Mouse (Mus musculus): ENCODE data around the gene Ipo11. TPM values are rescaled to one million over a fixed set of nuclear protein-coding genes. Genes with fewer than 3 reads are reported as not detected.
"Not testable (repeated sequence)": the region's sequence is repeated elsewhere in the genome, so short reads cannot be mapped to it uniquely, and the experiment has no call there.

Ipo11 gene
- total and polyA plus RNA-seq, 3 experiments, result 37.2 to 40.2 TPM; not detected in 1

- DNase-seq (ENCODE audit: low read depth, low spot score), result no peak
- Histone ChIP-seq H3K27me3 (ENCODE audit: control insufficient read depth in 1 of 2, insufficient read depth in 2 of 2, low read length in 2 of 2) (no peaks in the 10 kb centered on the region), H3K36me3 (ENCODE audit: control insufficient read depth in 1 of 2, insufficient read depth in 2 of 2, low read length in 2 of 2) (peaks cover 0 to 16% of the 10 kb centered on the region in 2 experiments; a peak in 3 of 4 replicates)
These were observed 29.5 kb downstream of the Ipo11 start for GRCm38 (mm10) chr13:106907273-106907672.

GRCm38 (mm10) chr13:106905154-106905553, 31.6 kb downstream of the Ipo11 start:
- H3K36me3 ChIP-seq (ENCODE audit: control insufficient read depth in 1 of 2, insufficient read depth in 2 of 2, low read length in 2 of 2), result peaks cover 0 to 13% of the 10 kb centered on the region in 2 experiments; a peak in 2 of 4 replicates
- not testable (repeated sequence) for H3K4me1 ChIP-seq (ENCODE audit: control insufficient read depth in 1 of 2, insufficient read depth in 2 of 2, low read length in 2 of 2); H3K9ac ChIP-seq (ENCODE audit: control insufficient read depth, low read depth, low read length, poor library complexity, severe bottlenecking); H3K27ac ChIP-seq (ENCODE audit: control insufficient read depth, low read depth, low read length); H3K4me3 ChIP-seq (ENCODE audit: control insufficient read depth in 1 of 2, insufficient read depth in 1 of 2, low read depth in 2 of 2, low read length in 2 of 2); DNase-seq (ENCODE audit: low read depth, low spot score); H3K27me3 ChIP-seq (ENCODE audit: control insufficient read depth in 1 of 2, insufficient read depth in 2 of 2, low read length in 2 of 2); H3K79me2 ChIP-seq (ENCODE audit: control insufficient read depth, insufficient read depth, low read length, poor library complexity); H3K9me3 ChIP-seq (replicated peaks; ENCODE audit: insufficient read depth, low read length)

More at GRCm38 (mm10) chr13:106907273-106907672, 29.5 kb downstream of the Ipo11 start:
- Histone ChIP-seq H3K4me1 (ENCODE audit: control insufficient read depth in 1 of 2, insufficient read depth in 2 of 2, low read length in 2 of 2) (no peaks in the 10 kb centered on the region), H3K79me2 (ENCODE audit: control insufficient read depth, insufficient read depth, low read length, poor library complexity) (peaks cover 4% of the 10 kb centered on the region; the same call in 1 of the 2 replicates), H3K27ac (ENCODE audit: control insufficient read depth, low read depth, low read length) (no peak overlapping the region), H3K4me3 (ENCODE audit: control insufficient read depth in 1 of 2, insufficient read depth in 1 of 2, low read depth in 2 of 2, low read length in 2 of 2) (no peak overlapping the region), H3K9me3 (replicated peaks; ENCODE audit: insufficient read depth, low read length) (no peaks in the 10 kb centered on the region), H3K9ac (ENCODE audit: control insufficient read depth, low read depth, low read length, poor library complexity, severe bottlenecking) (no peak overlapping the region)
- no peak for TF ChIP-seq CTCF (IDR thresholded peaks at IDR 0.05 in 2 of 3, conservative IDR thresholded peaks at IDR 0.05 in 1 of 3; ENCODE audit: control insufficient read depth in 1 of 3, insufficient read depth in 1 of 3, low read depth in 2 of 3, low read length in 3 of 3, poor library complexity in 1 of 3, severe bottlenecking in 1 of 3)
- TF ChIP-seq POLR2A (IDR thresholded peaks at IDR 0.05; ENCODE audit: control insufficient read depth in 1 of 2, insufficient read depth in 1 of 2, low read depth in 1 of 2, low read length in 2 of 2, poor library complexity in 1 of 2), result no peak
- no peak for TF ChIP-seq GATA1 (IDR thresholded peaks at IDR 0.05; ENCODE audit: low read depth, low read length)
- no peak for TF ChIP-seq ZNF384 (IDR thresholded peaks at IDR 0.05; ENCODE audit: low read depth, low read length)
- TF ChIP-seq MAX (IDR thresholded peaks at IDR 0.05; ENCODE audit: low read length), result no peak
- TF ChIP-seq CHD2 (IDR thresholded peaks at IDR 0.05; ENCODE audit: low read length), result no peak
- TF ChIP-seq TBP (IDR thresholded peaks at IDR 0.05; ENCODE audit: low read depth, low read length), result no peak
- TF ChIP-seq RAD21 (IDR thresholded peaks at IDR 0.05; ENCODE audit: low read depth, low read length), result no peak
- TF ChIP-seq ZC3H11A (IDR thresholded peaks at IDR 0.05; ENCODE audit: low read depth, low read length), result no peak

- no peaks in the 10 kb centered on the region for H3K27me3 ChIP-seq (ENCODE audit: control insufficient read depth in 1 of 2, insufficient read depth in 2 of 2, low read length in 2 of 2)
- no peaks in the 10 kb centered on the region for H3K79me2 ChIP-seq (ENCODE audit: control insufficient read depth, insufficient read depth, low read length, poor library complexity)
- H3K9me3 ChIP-seq (replicated peaks; ENCODE audit: insufficient read depth, low read length), result no peaks in the 10 kb centered on the region
- DNase-seq (ENCODE audit: low read depth, low spot score), result no peak
- peaks cover 0 to 10% of the 10 kb centered on the region in 2 experiments; a peak in 2 of 4 replicates for H3K36me3 ChIP-seq (ENCODE audit: control insufficient read depth in 1 of 2, insufficient read depth in 2 of 2, low read length in 2 of 2)
- no peak overlapping the region for H3K27ac ChIP-seq (ENCODE audit: control insufficient read depth, low read depth, low read length)
- H3K4me3 ChIP-seq (ENCODE audit: control insufficient read depth in 1 of 2, insufficient read depth in 1 of 2, low read depth in 2 of 2, low read length in 2 of 2), result no peak overlapping the region
- no peak overlapping the region for H3K9ac ChIP-seq (ENCODE audit: control insufficient read depth, low read depth, low read length, poor library complexity, severe bottlenecking)
- TF ChIP-seq GATA1 (IDR thresholded peaks at IDR 0.05; ENCODE audit: low read depth, low read length) (no peak), MYC (IDR thresholded peaks at IDR 0.05; ENCODE audit: low read depth, low read length) (no peak), ETS1 (IDR thresholded peaks at IDR 0.05; ENCODE audit: low read depth, low read length) (no peak), NELFE (IDR thresholded peaks at IDR 0.05; ENCODE audit: low read depth, low read length) (no peak), USF1 (IDR thresholded peaks at IDR 0.05; ENCODE audit: low read depth, low read length) (no peak), POLR2AphosphoS5 (IDR thresholded peaks at IDR 0.05; ENCODE audit: borderline replicate concordance, low read depth, low read length) (no peak), MXI1 (IDR thresholded peaks at IDR 0.05; ENCODE audit: low read depth, low read length) (no peak), JUND (IDR thresholded peaks at IDR 0.05; ENCODE audit: low read depth, low read length) (no peak), TAL1 (IDR thresholded peaks at IDR 0.05; ENCODE audit: low read length) (no peak), SIN3A (IDR thresholded peaks at IDR 0.05; ENCODE audit: low read length) (no peak)
- no peaks in the 10 kb centered on the region for H3K4me1 ChIP-seq (ENCODE audit: control insufficient read depth in 1 of 2, insufficient read depth in 2 of 2, low read length in 2 of 2)
These were observed 32.1 kb downstream of the Ipo11 start for GRCm38 (mm10) chr13:106904637-106905036.

All from MEL (cell line).